Mouse (Mus musculus) stomach, postnatal 0 days (tissue): ENCODE measurements around the gene Bckdha.

Source experiments
- CTCF ChIP-seq: IDR thresholded peaks from 2 replicates; pipeline ENCODE4 v1.5.1; 2016; ENCODE audit warnings: antibody characterized with exemption, low read depth, mild to moderate bottlenecking, moderate library complexity
- EP300 ChIP-seq: optimal IDR thresholded peaks from 2 replicates; pipeline ENCODE3; 2016; ENCODE audit warnings: antibody characterized with exemption

DNA sequence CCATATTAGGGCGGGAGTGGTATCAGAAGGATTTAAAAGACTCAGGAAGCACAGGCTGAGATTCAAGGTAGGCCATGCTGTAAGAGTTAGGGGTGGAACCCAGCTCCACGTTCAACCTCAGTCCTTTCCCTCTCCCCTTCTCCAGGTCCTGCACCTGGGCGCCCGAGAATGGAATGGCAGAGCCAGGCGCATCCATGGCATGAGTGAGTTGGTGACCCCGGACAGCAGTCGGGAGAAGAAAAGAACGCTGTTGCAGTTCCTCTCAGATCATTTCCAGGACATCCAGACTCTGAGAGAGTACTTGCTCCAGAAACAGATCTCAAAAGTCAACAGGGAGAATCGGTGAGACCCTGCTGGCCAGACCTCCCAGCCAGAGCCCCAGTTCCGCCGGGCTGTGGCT lies 38.0 kb downstream of the Bckdha start:
- TF ChIP-seq CTCF (no peak), EP300 (no peak)
